Mouse (Mus musculus) embryo, embryonic 11.5 days (tissue): ENCODE results near the gene Akap1.

Experiments used
- DNase-seq: peaks from one replicate; pipeline ENCODE4 v3.0.0-alpha.2; 2012; ENCODE audit warnings: low read depth, low spot score

The Akap1 gene

GRCm38 (mm10) chr11:88782531-88782930, 81.9 kb downstream of the Akap1 start:
- no peak for DNase-seq
